Mouse (Mus musculus) left cerebral cortex, postnatal 25 days (tissue): ENCODE results near the gene Mei4. TPM values are rescaled to one million over a fixed set of nuclear protein-coding genes. Genes with fewer than 3 reads are reported as not detected.

ENCODE experiments used
- DNase-seq, 2 experiments: peaks; one replicate each; pipeline ENCODE4 v3.0.0; 2022; ENCODE audit warnings: low spot score in 2 of 2, mixed read lengths in 1 of 2
- intact Hi-C: fragments of 180-260 bp; cut with DNase I; formaldehyde crosslinking; loops from one replicate; pipeline ENCODE4 v1.15.1; 2025
- total RNA-seq, 2 experiments: library from RNA; stranded (reverse); gene quantifications; 2 replicates each; pipeline ENCODE4 v1.2.3; 2021

The Mei4 gene
- 1 to 10 TPM in 1 of 2 experiments, under 1 TPM in 1; 0.82 to 1.2 TPM for total RNA-seq

DNA sequence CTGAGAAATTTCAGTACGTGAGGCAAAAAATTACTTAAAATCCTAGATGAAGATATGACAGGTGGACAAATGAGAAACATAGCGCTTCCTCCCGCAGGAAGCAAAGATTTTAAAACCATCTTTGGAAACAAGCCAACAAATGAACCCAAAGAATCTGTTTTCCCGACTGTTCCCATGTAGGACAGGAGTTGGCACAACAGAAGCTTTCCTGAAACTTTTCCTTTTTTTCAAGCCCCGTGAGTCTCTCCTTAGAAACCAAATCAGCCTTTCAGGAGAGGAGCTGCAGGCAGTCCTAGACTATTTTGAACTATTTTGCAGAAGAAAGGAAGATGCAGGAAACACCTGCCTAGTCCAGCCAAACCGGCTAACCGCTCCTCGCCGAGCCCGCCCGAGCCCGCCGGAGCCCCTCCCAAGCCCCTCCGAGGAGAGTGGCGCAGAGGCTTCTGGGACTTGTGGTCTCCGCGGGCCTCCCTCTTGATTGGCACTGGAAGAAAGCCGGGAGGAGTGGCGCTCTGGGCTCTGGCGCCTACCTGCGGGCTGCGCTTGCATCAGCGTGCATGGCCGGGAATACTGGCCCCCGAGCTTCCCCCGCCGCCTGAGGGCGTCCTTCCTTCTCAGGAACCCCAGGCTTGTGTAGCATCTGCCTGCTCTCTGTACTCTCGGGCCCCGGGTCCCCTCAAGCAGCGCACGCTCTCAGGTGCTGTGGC, at the start of gene Mei4:
Gene Mei4, plus strand, starts transcription at position 490 of the 707 bp plus-strand sequence.
- intact Hi-C loops: loop anchor here (5.0 kb wide), 1 partner anchor 231 kb away; the partner anchor contains the start of gene Htr1b
- DNase-seq: peak; percentile 83 to 93

DNA sequence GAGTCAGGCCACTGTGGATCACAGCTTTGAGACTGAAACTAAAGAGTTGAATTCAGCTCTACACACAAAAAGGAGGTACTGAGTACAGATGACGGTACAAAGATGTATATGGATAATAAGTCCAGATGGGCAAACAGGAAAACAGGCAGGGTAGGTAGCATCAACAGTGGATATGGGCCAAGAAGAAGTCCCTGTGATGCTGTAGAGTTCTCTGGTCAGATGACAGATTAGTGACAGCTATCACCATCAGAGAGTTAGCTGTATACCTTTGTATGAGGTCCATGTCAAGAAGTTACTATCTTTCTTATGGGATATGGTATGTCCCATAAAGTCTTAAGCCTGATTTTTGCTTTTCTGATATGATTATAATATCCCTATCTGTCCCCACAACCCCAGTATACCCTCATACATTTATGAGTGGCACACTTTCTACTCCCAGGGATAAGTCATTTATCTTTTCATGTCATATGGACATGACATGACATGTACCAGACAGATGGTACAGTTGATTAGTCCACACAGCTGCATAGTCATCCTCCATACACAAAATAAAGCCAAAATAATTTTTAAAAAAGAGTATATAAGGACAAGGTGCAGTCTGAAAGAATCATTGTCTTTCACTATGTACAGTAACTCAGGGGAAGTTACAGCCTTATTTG, 43.6 kb upstream of the Mei4 start:
- intact Hi-C loops: no loop called here
- no peak for DNase-seq

DNA sequence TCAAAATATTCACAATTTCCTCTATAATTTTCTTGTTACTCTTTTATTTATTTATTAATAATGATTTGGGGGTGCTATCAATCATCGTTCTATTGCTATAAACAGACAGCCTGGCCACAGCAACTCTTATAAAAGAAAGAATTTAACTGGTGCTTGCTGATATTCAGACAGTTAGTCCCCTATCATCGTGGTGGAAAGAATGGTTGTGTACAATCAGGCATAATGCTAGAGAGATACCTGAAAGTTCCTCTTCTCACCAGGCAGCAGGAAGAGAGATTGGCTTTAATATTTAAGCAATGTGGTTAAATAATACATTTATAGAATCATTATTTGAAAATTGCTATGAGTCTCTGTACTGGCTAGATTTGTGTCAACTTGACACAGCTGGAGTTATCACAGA, 35.9 kb upstream of the Mei4 start:
- no peak for DNase-seq
- intact Hi-C loops: no loop called here

DNA sequence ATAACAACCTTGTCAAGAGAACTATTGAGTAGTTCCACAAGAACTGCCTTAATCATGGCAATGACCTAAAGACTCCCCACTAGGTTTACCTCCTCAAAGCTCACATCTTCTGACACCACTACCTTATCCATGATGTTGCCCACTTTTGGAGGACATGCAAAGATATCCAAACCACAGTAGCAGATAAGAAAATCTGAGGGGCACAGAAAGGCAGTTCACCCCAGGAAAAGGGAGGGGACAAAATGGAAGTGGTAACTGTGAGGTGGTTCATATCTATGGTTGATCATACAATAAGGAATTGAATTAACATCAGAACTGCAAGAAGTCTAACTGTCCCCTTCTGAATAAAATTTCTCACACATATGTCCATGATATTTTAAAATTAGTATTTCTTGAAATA, 29.4 kb upstream of the Mei4 start:
- no peak for DNase-seq
- intact Hi-C loops: no loop called here

DNA sequence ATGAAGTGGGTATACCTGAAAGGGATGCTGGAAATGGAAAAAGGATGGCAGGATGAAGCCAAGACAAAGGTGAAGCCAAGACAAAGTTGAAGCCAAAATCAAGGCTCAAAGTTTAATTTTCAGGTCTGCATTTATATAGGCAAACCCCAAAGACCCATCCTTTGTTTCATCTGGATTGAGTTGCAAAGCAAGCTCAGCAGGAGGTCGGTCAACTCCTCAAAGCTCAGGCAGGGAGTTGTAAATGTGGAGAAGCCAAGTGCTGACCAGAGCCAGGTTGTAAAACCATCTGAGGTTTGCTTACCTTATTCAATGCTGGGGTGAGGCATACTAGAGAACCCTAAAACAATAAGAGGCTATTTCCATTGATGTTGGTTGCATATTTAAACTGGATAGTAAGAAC, 4.6 kb upstream of the Mei4 start:
- DNase-seq: no peak
- intact Hi-C loops: no loop called here

DNA sequence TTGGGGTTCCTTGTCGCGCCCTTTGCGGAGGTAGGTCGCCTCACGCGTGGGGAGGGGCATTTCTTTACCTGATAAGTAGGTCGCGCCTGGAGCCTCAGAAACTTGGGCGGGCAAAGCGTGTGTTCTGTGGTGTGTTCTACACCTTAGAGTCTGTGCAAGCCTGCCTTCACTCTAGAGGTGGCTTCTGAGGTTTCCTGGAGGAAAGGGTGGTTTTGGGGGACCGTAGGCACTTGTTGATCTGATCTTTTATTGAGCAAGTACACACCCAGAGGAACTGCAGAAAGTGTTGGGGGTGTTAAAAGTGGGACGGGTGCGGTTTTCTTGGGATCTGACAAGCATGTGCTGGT, 391 bp downstream of the Mei4 start:
- intact Hi-C loops: loop anchor here (5.0 kb wide), 1 partner anchor 232 kb away; the partner anchor contains the start of gene Htr1b
- DNase-seq: peak in 1 of 2 experiments; percentile 2

DNA sequence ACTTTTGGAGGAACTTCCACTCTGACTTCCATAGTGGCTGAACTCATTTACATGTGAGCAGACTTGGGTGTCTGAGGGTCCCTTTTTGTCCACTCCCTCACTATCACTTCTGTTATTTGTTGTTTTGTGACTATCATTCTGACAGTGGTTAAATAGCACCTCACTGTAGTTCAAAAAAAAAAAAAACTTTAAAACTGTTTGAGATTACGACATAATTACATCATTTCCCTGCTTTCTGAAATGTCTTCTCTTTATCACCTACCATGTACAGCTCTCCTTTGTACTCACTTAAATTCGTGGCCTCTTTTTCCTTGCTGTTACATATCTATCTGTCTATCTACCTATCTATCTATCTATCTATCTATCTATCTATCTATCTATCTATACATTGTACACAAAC, 2.6 kb downstream of the Mei4 start:
- intact Hi-C loops: no loop called here

DNA sequence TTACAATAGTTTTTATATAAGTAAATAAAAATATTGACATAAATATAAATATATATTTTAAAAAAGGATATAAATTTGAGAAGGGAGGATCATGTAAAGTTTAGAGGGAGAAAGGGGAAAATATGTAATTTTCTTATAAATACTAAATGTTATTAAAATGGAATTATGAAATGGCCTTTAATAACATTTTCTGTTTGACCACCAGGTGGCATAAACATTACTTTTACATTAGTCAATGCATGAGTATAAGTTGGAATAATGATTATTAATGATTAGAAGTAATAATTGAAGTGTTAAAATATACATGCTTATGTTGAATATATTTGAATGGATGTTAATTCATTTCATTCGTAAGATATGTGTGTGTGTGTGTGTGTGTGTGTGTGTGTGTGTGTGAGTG, 58.0 kb downstream of the Mei4 start:
- intact Hi-C loops: no loop called here
- DNase-seq: no peak

More for the DNA sequence above, 2.6 kb downstream of the Mei4 start:
- no peak for DNase-seq

DNA sequence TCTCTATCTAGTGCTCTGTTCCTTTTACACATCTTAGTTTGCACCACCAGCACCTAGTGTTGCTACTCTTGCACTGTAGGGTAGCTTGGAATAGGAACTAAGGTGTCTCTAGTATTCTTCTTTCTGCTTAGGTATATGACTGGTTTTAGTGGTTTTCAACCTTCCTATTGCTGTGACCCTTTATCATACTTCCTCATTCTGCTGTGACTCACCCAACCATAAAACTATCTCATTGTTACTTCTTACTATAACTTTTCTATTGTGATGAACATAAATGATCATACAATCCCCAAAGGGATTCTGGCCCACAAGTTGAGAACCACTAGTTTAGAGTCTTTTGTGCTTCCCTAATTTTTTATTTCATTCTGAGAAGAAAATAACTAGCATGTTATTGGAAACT, 61.3 kb downstream of the Mei4 start:
- intact Hi-C loops: no loop called here
- DNase-seq: no peak

DNA sequence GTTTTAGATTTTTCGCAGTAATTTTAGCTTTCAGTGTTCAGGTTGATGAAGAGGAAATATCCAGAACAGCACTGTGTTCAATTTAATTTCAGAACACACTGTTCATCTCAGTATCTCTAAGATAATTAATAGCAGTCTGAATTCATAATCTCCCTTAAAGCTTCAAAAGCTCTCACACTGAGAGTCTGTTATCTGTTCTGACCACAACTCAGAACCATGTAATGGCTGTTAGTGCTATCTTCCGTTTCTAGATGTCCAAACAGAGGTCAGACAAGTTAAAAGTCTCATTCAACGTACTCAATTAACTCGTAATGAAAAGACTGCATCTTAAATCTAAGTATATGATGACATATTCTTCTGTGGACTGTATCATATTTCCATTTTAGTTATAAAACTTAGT, 77.1 kb downstream of the Mei4 start:
- no peak for DNase-seq
- intact Hi-C loops: no loop called here

DNA sequence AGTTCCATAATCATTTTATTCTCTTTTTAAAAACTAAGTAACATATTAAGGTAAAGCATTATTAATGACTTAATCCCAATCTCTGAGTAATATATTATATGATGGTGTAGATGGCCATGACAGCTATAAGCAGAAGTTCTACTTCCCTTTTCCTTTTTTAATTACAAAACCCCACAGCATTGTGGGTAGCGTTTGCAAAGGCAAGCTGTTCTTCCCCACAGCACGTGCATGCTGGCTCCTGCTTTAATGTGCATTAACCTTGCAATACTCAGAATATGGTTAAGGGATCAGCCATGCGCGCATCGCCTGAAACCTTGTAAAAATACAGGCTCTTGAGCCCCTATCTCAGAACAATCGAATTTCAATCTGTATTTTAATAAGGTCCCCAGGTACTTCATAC, 82.2 kb downstream of the Mei4 start:
- DNase-seq: no peak
- intact Hi-C loops: no loop called here

DNA sequence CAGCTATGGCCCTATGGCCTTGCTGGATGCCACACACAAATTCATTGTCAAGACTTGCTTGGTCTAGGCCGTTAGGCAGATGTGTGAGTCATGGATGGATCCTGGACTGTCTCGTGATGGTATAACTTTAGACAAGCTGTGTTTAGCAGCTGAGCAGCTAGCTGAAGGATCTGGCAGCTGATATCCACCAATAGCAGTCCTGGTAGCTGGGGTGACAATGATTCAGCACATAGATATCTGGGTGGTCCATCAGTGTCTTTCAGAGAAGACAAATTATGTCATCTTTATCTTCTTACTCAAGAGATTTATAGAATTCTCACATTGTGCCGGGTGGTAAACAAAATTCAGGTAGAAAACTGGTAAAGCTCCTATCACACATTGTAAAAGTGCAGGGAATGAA, 93.4 kb downstream of the Mei4 start:
- intact Hi-C loops: no loop called here
- no peak for DNase-seq

DNA sequence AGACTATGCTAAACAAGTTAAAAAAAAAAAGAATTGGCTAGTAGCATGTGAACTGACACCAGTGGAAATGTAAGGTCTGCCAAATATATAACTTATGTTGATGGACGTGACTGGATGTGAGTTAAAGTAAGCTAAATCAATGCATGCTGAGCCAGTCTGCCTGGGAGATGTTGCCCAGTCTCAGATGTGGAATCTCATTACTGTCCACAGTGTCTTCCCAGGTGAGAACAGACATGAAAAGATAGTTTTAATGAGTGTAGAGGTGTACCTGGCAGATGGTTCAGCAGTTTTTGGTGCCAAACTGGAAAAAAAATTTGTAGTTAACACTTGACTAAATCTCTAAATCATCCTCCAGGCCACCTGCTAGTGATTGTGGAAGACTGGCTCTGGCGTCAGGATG, 94.4 kb downstream of the Mei4 start:
- intact Hi-C loops: no loop called here
- peak in 1 of 2 experiments; percentile 14 for DNase-seq

DNA sequence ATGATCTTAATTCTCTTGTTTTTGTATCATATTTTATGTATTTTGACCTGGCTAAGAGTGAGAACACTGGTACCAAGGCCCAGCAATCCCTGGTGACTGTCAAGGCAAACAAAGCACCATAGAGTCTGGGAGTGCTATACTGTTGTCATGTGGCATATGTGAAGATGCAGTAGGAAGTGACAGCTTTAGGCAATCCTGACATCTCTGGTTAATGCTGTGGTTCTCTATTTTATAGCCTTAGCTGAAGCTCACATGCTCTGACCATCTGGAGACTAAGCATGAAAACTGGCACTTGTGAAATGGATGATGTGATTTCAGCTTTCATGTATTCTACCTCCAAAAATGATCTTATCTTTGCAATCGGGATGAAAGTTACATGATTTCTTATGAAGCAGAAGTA, 103.3 kb downstream of the Mei4 start:
- intact Hi-C loops: no loop called here
- peak; percentile 13 to 55 for DNase-seq

DNA sequence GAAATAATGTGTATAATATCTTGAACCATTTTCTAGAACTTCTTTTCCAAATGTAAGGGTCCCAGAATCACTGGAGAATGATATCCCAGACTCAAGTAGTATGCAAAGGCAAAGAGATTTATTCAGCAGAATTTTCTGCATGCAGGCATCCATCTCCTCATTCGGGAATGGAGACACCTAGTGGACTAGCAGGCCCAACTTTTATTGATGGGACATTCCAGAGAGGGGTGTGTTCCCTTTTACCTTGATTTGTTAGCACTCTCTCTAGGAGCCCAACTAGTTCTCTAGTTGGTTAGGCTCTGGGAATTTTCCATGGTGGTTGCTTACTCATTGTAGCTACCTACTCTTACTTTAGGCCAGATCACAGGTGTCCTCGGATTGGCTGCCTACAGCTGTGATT, 105.5 kb downstream of the Mei4 start:
- no peak for DNase-seq
- intact Hi-C loops: no loop called here

DNA sequence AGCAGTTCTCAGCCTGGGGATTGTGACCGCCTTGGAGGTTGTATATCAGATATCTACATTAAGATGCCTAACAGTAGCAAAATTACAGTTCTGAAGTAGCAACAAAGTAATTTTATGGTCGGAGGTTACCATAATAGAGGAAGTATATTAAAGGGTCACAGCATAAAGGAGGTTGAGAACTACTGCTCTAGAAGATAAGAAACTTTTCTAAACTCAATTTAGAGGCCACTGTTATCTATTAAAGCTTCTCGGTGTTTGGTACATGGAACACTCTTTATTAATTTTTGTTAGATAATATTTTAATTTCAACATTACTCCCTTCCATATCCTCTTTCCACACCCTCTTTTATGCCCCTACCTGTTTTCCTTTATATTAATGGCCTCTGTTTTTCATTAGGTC, 119.0 kb downstream of the Mei4 start:
- intact Hi-C loops: no loop called here
- no peak for DNase-seq

DNA sequence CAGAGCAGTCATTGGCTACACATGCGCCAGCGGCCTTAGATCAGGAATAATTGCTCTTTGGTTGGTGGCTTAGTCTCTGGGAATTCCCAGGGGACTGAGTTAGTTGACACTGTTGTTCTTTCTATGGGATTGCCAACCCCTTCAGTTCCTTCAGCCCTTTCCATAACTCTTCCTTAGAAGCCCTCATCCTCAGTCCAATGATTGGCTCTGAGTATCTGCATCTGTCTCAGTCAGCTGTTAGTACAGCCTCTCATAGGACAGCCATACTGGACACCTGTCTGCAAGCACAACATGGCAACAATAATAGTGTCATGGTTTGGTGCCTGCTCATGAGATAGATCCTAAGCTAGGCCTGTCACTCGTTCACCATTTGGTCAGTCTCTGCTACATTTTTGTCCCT, 149.5 kb downstream of the Mei4 start:
- intact Hi-C loops: no loop called here
- no peak for DNase-seq

DNA sequence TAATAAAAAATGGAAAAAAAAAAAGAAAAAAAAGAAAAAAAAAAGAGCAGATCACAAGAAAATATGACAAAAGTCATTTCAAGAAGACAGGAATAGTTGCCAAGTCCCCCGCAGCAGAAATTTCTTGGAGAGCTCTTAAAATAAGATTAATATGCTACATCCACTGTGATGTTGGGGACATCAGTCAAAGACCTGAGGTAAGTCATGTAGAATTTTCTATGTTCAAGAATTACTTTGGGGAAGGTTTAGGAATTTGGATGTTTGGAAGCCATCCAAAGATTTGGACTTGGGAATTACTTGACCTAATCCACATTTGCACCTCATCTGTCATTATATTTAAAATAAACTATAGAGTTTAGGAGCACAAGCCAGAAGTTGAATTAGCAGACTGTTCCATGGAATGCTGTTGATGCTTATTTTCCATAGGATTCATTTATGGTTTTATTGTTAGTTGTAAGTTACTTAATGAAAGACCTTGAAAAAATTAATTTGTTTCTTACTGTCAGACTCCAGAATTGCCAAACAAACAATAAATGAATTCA, 179.1 kb downstream of the Mei4 start:
- intact Hi-C loops: no loop called here
- no peak for DNase-seq

DNA sequence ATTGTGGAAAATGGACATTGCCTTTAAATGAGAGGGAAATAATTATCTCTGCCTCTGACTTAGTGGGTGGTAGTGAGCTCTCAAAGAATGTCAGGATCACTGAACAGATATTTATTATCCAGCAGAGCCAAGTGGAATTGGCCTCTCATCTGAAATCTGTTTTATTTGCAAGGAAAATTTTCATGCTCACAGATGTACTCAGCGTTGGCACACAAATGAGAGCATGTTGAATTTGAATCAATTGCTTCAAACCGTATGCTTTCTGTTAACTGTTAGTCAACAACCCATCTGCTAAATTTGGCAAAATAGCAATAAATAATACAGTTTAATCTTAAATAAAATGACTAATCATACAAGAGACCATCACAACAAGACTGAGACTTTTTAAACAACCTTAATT, 181.0 kb downstream of the Mei4 start:
- intact Hi-C loops: no loop called here
- DNase-seq: no peak

DNA sequence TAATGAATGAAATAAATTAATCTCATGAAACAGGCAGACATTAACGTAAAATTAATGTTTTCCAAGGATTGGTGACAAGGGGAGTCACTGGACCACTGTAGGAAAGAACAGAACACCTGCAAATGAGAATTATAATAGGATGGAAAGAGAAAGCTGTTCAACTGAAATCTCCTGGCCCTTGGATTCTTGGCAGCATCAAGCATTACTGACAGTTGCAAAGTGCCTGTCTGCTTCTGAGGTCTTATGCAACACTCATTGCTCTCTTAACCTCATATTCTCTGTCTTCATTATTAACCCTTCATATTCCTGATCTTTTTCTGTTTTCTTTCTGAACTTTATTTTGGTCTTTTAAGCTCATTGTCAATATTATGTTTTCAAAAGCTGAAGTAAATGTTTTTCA, 210.4 kb downstream of the Mei4 start:
- intact Hi-C loops: no loop called here
- no peak for DNase-seq

DNA sequence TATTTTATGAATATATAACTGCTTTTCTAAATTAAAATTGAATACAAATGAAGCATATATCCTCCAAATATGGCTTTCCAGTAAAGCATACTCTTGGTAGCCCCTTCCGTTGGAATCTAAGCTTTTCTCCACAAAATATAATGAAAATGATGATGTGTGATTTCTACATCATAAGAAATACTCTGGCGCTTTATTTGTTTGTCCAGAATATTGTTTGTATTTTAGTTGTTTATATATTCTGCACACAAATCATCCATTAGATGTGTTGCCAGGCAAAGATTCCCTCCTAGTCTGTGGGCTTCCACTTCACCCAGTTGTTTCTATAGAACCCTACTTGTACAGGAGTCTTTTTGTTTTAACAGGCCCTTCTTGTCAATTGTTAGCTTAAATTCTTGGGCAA, 211.8 kb downstream of the Mei4 start:
- intact Hi-C loops: no loop called here
- DNase-seq: no peak
